Comparison of ENCODE assay signal across 15 mouse cellular contexts in the genomic region with DNA sequence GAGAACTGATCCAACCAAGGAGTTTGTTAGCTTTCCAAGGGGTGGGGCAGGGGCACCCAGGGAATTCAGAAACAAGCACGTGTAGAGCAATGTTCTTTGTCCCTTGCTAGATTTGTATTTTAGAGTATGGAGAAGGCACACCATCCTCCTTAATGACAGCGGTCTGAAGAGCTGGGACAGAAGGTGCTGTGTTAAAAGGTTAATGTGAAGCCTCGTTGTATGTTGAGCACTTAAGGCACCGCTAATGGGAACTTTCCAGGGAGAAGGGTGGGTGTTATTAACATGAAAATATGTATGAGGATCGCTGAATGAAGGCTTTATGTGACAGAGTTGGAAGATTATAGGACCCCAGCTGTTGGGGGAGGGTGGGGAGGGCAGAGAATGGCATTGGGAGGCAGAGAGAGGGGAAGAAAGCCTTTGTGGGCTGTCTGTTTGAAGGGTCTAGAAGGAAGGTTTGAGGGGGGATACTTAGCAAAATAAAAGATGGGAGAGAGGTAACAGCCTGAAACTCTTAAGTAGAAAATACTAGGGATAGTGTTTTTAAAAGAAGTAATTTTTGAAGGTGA.
"Had no signal": no experiment of that assay in that cellular context is flagged by ENCODE, and none has a peak within 500 bp of the region (broad histone marks: within the 10 kb centered on the region; RNA-seq: fewer than 3 reads in every experiment).

No protein-coding gene starts in this region.

- H3K27ac ChIP-seq: limb, embryonic 12.5 days; midbrain, embryonic 10.5 days had no signal

- H3K4me2 ChIP-seq: limb, embryonic 12.5 days; liver, embryonic 15.5 days had no signal

- DNase-seq: kidney, adult 8-10 months; kidney, postnatal 25 days; layer of hippocampus, adult 9-11 months; layer of hippocampus, postnatal 36 days; liver; lung, adult 2 months; lung, postnatal 36 days; right cerebral cortex, adult 18-20 months; right cerebral cortex, postnatal 25 days; thymus, postnatal 36 days had no signal

- H3K9ac ChIP-seq: limb, embryonic 12.5 days; liver, embryonic 15.5 days had no signal

- ATAC-seq: lung, postnatal 0 days had no signal

- H3K27me3 ChIP-seq: limb, embryonic 12.5 days had no signal

- H3K36me3 ChIP-seq: limb, embryonic 12.5 days; liver, embryonic 15.5 days; midbrain, embryonic 10.5 days had no signal

- H3K4me3 ChIP-seq: limb, embryonic 12.5 days; liver, embryonic 15.5 days; midbrain, embryonic 10.5 days; myocyte had no signal

- H3K4me1 ChIP-seq: limb, embryonic 12.5 days had no signal

- H3K9me3 ChIP-seq: limb, embryonic 12.5 days; midbrain, embryonic 10.5 days had no signal
